Mouse (Mus musculus) spleen, postnatal 36 days (tissue): ENCODE results near the gene Gnat1.

Experiments used
- DNase-seq, 2 experiments: peaks; one replicate each; pipeline ENCODE4 v3.0.0; 2022; ENCODE audit warnings: low spot score in 2 of 2, mixed read lengths in 1 of 2

Gene Gnat1

GRCm38 (mm10) chr9:107645577-107645976 is 33.9 kb downstream of the Gnat1 start:
- DNase-seq, result peak; percentile 64 to 70

DNA sequence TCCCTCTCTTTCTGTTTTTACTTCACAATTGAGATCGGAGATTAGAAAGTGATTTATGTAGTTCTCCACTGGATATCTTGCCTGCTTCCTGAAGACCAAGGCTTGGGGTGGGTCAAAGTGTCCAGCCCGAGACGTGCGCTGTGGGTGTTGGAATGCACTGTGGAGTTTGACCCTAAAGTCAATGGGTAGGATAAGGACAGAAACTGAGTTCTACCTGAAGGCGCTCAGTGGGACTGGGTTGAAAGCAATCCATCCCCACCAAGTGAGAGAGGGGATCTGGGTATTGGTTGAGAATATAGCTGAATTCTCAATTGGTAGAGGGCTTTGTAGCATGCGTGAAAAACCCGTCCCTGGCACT is 34.4 kb downstream of the Gnat1 start:
- DNase-seq, result no peak

- peak; percentile 88 to 92 for DNase-seq
Observed at GRCm38 (mm10) chr9:107644495-107645152, 34.9 kb downstream of the Gnat1 start.

DNA sequence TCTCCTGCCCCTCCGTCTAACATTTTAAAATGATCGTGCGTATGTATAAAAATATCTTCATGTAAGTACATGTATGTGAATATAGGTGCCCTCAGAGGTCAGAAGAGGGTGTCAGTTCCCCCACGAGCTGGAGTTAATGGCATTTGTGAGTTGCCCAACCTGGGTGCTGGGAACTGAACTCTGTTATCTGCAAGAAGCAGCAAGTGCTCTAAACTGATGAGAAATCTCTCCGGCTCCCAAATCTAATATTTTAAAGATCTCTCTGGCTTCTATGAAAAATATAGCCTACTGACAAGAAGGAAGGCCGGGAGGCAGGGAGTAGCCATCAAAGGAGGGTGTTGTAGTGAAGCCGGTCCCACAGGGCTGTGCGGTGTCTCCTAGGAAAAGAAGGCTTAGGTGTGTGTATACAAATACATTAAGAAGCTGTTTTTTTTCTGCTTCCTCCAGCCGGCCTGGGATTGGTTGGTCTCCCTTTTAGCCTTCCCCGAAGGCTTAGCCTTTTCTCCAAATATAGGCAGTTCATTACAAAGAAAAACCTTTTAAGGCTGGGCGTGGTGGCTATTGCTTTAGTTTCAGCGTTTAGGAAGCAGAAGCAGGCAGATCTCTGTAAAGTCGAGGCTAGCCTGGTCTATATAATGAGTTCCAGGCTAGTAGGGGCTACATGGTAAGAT is 35.8 kb downstream of the Gnat1 start:
- DNase-seq, result no peak

DNA sequence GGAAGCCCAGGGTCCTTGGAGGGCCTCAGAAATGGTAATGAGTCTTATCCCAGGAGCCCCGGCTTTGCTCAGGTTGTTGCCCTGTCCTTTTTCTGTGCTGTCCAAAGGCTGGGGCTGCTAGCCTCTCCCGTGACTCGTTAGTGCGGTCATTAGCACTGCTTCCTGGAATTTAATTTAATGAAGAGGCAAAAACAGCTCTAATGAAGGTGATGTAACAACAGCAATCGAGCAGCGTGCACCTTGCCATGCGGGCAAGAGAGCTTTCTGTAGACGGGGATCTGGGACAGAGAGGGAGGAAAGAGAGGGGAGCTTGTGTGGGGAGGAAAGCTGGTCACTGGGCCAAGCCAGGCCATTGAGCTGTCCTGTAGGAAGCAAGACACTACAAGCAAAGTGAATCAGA is 37.8 kb downstream of the Gnat1 start:
- DNase-seq, result no peak

- peak; percentile 77 to 79 for DNase-seq
Observed at GRCm38 (mm10) chr9:107640257-107640772, 39.2 kb downstream of the Gnat1 start.

DNA sequence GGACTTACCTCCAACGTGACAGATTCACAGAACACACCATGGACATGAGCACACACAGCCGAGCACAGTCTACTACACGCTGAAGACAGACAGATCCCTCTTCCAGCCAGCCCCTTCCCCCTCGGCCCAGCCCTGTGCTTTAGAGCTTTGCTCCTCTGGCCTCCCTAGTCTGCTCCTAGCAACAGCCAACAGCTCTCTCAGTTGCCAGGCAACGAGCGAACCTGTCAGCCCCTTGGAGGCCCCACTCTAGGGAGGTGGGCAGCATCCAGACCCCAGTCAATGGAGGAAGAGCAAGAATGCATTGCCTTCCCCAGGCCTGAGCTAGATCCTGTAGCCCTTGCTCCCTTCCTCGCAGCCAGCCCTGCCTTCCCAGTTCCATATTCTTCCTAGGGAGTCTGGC is 42.4 kb downstream of the Gnat1 start:
- no peak for DNase-seq

DNA sequence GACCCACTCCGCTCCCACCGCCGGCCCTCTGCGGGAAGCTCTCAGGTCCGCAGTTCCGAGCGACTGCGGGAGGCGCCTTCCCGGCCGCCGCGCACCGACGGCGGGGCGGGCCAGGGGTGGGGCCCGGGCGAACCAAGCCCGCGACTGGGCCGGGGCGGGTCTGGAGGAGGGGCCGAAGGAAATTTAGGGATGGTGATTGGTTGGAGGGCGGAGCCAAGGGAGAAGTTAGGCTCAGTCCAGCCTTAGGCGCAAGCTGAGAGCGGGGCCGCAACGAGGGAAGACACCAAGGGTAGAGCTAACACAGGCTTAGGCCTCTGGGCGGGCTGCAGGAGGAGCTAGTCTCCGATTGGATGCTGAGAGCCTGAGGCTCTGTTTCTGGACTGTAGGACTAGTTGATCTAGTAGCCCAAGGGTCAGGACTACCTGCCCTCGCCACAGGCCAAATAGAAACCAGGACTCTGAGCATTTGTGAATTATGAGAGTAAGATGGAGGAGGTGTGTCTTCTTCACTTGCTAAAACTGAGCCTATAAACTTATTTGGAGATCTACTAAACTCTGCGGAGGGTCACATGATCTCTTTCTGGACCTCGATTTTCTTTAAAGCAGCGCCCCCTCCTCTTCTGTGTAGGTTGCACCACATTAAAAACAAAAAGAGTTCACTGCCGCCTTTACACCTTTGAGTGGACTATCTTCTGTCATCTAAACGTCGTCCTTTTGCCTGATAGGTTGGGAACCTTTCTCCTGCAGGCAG is 44.1 kb downstream of the Gnat1 start, which contains the start of gene Gnai2:
Gene Gnai2 (minus strand): TSS at position 89 of the 750 bp plus-strand sequence.
- DNase-seq, result peak; percentile 99

DNA sequence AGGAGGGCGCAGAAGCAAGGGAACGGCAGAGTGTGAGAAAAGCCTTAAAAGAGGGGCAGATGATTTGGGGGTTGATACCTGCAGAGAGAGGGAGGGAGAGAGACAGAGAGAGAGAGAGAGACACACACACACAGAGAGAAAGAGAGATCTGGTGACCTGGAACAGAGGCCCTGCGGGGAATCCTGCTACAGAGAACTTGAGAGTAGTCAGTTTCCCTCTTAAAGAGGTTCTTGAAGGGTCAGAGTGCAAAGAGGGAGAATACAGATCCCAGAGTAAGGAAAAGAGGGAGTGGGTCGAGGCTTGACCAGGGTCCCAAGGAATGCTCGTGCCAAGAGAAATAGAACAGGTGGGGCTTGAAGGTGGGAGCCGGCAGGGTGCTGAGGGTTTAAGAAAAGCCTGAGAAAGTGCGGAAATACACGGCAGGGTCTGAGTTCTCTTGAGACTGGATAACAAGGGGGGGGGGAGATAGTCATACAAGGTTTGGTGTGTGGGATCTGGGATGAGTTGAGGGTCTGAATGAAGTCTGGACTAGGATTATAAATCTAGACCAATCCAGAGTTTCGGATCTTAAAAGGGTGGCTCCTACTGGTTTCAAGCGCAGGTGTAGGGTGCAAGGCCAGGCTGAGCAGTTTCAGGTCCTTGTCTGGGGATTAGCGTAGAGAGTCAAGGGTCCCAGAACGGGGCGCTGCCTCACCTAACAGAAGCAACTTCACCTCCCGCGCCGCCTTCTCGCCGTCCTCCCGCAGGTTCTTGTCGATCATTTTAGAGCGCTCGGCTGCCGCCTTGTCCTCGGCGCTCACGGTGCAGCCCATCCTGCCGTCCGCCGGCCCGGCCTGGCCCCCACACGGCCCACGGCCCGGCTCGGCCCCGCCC is 44.9 kb downstream of the Gnat1 start:
- no peak for DNase-seq

DNA sequence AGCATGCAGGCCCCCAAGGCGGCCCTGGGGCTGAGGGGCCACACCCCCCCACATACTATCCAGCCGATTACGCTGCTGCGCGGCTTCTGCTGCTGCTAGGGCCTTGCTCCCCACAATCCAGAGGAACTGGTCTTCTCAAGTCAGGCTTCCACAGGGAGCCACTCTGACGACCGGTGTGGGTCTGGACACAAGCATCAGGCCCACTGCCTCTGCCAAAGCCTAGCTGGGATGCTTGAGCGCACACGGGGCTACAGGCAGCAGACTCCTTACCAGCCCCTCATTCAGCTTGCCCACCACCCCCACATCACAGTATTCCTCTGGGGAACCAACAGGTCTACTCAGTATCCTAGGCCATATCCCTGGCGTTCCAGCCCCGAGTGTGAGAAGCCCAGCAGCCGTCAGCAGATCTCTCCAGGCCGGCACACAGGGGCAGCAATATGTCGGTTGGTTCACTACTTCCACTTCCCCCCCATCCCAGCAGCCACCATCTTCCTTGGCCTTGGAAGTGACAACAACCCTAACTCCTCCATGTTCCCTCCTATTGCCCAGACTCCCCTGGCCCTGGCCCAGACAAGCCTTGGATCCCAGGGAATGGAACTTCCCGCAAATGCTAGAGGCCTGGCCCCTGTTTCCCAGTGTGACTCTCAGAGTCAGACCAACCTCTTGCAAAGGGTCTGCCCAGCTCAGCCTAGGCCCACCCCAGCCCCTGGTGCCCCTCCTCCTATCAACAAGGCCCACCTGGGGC is 45.7 kb downstream of the Gnat1 start:
- no peak for DNase-seq

DNA sequence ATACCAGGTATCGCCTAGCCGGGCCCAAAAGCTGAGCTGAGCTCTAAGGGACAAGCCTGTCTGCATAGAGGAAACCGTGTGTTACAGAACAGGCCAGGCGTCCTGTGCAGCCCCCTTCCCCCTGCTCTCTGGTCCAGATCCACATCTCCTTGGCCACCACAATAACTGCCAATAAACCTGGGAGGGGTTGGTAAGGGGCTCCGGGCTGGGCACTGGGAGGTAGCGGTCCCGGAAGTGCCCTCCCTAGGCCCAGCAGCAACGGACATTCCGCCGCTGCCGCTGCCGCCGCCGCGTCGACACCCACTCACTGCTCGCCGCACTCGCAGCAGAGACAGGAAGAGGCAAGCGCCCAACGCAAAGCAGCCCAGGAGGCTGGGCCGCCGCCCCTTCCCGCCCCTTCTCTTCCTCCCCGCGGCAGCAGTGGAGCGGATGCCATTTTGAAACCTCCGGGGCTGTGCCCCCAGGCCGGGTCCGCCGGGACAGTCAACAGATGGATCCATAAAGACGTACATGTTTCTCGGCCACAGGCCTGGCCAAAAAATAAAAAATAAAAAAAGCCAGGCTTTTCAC is 46.3 kb downstream of the Gnat1 start:
- peak; percentile 92 for DNase-seq

DNA sequence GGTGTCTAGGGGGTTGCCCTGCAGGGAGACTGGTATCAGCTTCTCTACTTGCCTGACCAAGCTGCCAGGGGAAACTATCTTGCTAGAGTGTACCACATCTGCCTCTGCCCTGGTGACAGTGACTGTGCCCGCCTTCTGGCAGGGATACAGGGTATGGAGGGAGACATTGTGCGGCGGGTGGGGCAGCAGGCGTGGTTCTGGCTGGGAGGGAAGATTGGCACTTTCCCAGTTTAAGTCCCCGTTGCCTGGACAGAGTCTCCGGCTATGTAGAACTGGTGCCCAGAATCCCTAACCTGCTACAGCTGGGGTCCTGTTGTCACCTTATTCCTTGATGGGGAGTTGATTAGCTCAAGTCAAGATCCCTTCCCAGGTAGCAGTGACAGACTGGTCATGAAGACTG is 47.0 kb downstream of the Gnat1 start:
- DNase-seq, result peak; percentile 69 to 79

- DNase-seq, result no peak
Observed at GRCm38 (mm10) chr9:107631861-107632260, 47.7 kb downstream of the Gnat1 start.

DNA sequence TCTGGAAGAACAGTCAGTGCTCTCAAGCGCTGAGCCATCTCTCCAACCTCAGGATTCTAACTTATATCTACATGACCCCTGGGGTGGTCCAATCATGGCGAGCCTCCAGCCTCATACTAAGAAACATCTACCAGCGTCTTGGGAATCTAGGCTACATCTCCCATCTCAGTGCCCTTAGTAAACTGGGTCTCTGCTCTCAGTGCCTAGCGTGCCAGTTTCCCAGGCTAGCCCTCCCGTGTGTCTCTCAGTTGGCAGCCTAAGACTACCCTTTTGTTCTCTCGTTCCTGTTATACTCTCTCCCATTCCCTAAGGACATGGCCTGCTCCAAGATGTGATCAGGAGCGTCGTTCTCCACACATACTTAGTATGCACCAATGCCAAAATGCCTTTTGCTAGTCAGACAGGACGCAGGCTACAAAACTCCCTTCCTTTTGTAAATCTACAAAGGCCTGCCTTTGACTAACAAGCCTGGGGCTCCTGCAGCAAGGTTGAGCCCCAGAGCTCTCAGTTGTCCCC is 48.1 kb downstream of the Gnat1 start:
- no peak for DNase-seq

DNA sequence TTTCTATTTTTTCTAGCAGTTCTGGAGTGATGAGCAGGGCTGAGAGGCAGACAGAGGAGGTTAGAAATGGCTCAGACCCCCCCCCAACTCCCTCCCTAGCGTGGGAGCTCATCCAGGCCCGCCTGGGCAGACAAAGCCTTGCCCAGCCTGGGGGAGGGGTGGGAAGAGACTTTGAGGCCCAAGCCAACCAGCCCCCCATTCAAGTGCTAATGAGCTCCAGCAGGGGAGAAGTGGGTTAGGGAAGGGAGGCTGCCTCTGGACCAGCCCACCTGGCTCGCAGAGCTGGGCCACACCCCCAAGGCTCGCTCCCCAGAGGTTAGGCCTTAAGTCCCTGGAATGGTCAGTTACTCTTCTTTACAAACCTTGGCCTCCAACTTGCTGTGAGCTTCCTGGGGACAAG is 48.9 kb downstream of the Gnat1 start:
- DNase-seq, result no peak

GRCm38 (mm10) chr9:107629901-107630425 is 49.5 kb downstream of the Gnat1 start:
- peak in 1 of 2 experiments; percentile 49 for DNase-seq

GRCm38 (mm10) chr9:107629411-107629730 is 50.1 kb downstream of the Gnat1 start:
- peak; percentile 75 to 78 for DNase-seq

- DNase-seq, result peak; percentile 86 to 88
Observed at GRCm38 (mm10) chr9:107628721-107629410, 50.6 kb downstream of the Gnat1 start.
